Mouse (Mus musculus): ENCODE measurements around the gene Gm38392.

DNA sequence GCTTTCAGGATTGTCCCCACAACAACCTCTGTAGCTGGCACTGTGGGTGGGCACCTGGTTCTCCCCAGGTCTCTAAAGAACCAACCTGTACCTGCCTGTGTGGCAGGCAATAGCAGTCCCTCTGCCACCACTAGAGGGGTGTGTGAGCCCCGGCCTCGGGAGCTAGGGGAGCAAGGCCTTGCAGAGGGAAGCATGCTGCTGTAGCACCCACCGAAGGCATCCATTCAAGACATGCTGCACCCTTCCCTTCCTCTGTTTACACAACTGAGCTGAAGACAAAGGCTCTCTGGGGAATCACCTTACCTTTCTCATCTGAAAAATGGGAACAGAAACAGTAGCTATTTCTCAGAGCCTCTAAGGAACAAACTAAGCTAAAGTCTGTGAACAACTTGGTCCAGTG is 51.8 kb downstream of the Gm38392 start:
- TF ChIP-seq CTCF (IDR thresholded peaks at IDR 0.05; ENCODE audit: borderline replicate concordance, insufficient read depth, low read depth, low read length) (peak; percentile 58; the same call in 1 of the 2 replicates), POLR2A (IDR thresholded peaks at IDR 0.05; ENCODE audit: borderline replicate concordance, insufficient read depth, low read length) (no peak)

Data from cerebellum, adult 2 months (tissue).